Mouse (Mus musculus) heart, embryonic 13.5 days (tissue): ENCODE results near the gene Vps8. TPM values are rescaled to one million over a fixed set of nuclear protein-coding genes. Genes with fewer than 3 reads are reported as not detected.

Experiments used
- ATAC-seq: fragments of 200-750 bp; cut with Nextera tagmentation; 2 replicates; pipeline ENCODE4 v1.8.0; 2017; ENCODE audit warnings: moderate TSS enrichment; ENCODE audit not compliant: insufficient number of reproducible peaks, low FRiP score, low TSS enrichment; ENCODE audit errors: extremely low read depth
- H3K27ac ChIP-seq: fragments of 300-500 bp; sonication (generic); replicated peaks from 2 replicates; pipeline ENCODE4 v1.5.1; 2015; ENCODE audit warnings: moderate library complexity, mild to moderate bottlenecking, inconsistent platforms
- H3K27me3 ChIP-seq: fragments of 300-500 bp; sonication (generic); replicated peaks from 2 replicates; pipeline ENCODE4 v1.6.1; 2015; ENCODE audit warnings: mild to moderate bottlenecking, inconsistent platforms
- H3K36me3 ChIP-seq: fragments of 300-500 bp; sonication (generic); 2 replicates; pipeline ENCODE4 v1.6.1; 2015; ENCODE audit warnings: mild to moderate bottlenecking, inconsistent platforms
- H3K4me1 ChIP-seq: fragments of 300-500 bp; sonication (generic); 2 replicates; pipeline ENCODE4 v1.6.1; 2015; ENCODE audit warnings: inconsistent platforms
- H3K4me2 ChIP-seq: fragments of 300-500 bp; sonication (generic); 2 replicates; pipeline ENCODE4 v1.6.1; 2015; ENCODE audit warnings: inconsistent platforms, mild to moderate bottlenecking, moderate library complexity
- H3K4me3 ChIP-seq: fragments of 300-500 bp; sonication (generic); 2 replicates; pipeline ENCODE4 v1.5.1; 2015; ENCODE audit warnings: moderate library complexity, mild to moderate bottlenecking, inconsistent platforms
- H3K9ac ChIP-seq: fragments of 300-500 bp; sonication (generic); 2 replicates; pipeline ENCODE4 v1.6.1; 2015; ENCODE audit warnings: inconsistent platforms, mild to moderate bottlenecking, moderate library complexity
- H3K9me3 ChIP-seq: fragments of 300-500 bp; sonication (generic); 2 replicates; pipeline ENCODE4 v1.6.1; 2016; ENCODE audit warnings: inconsistent platforms
- WGBS: fragments of 180-500 bp; shearing (Covaris S2); methylation state at CpG from one replicate; pipeline ENCODE4 v1.1.7; 2015; ENCODE audit warnings: mixed read lengths; 5-methylcytosine and 5-hydroxymethylcytosine counted together
- polyA plus RNA-seq: library from polyadenylated mRNA; unstranded; fragments of >200 nt; fragmentation: Nextera tagmentation; extraction: Ambion mirVana; gene quantifications from 2 replicates; pipeline ENCODE4 v1.2.1, GENCODE M21; 2015

Gene Vps8
- polyA plus RNA-seq, 1 experiment from 2014 or later: 18.9 TPM

DNA sequence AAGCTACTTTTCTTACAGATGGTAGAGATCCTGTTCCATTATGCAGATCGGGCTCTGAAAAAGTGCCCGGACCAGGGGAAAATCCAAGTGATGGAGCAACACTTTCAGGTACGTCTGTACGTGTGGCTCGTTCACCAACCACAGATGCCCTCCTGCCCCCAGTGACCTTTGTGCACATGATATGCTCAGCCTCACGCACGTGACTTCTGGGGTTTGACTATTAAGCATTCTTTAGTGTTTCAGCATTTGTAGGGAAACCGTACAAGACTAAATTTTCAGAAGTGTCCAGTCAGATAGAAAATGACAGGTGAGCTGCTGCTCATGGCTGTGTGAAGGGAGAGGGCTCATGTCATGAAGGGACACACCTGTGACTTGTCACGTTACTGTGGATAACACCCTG is 55.5 kb downstream of the Vps8 start:
- WGBS: 85% methylated on average over 9 of the region's 9 CpGs
- ATAC-seq: no peak
- H3K9me3 ChIP-seq: 0 out of 2 replicates have a peak, but pooled peaks cover 3% of the 10 kb centered on the region
- no peaks in the 10 kb centered on the region for H3K27me3 ChIP-seq
- H3K36me3 ChIP-seq: peaks cover 75% of the 10 kb centered on the region
- no peak overlapping the region for H3K4me2 ChIP-seq
- no peak overlapping the region for H3K9ac ChIP-seq
- H3K4me1 ChIP-seq: peaks cover 4% of the 10 kb centered on the region; the same call in 1 of the 2 replicates
- H3K4me3 ChIP-seq: no peak overlapping the region
- H3K27ac ChIP-seq: no peak overlapping the region

DNA sequence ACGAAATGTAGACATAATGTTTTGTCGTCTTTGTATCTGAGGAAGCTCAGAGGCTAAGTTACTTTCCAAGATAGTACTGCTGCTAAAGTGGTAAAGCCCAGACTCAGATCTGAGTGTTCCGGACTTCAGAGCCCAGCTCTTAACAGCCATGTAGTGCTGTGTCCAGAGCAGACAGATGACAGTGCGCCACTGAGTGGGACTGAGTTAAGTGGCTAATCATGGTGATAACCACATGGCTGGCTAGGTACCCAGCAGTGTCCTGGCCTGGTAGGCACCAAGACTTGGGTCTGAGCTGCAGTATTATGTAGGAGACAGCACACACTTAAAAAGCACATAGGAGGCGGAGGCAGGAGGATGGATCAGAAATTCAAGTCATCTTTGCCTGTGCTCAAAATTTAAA is 60.9 kb downstream of the Vps8 start:
- Histone ChIP-seq H3K4me3 (no peak overlapping the region), H3K27ac (no peak overlapping the region), H3K9ac (no peak overlapping the region), H3K4me1 (no peaks in the 10 kb centered on the region), H3K27me3 (no peaks in the 10 kb centered on the region), H3K4me2 (no peak overlapping the region), H3K36me3 (peaks cover 31% of the 10 kb centered on the region), H3K9me3 (no peaks in the 10 kb centered on the region)
- WGBS: 70% methylated on average over 5 of the region's 5 CpGs
- no peak for ATAC-seq

DNA sequence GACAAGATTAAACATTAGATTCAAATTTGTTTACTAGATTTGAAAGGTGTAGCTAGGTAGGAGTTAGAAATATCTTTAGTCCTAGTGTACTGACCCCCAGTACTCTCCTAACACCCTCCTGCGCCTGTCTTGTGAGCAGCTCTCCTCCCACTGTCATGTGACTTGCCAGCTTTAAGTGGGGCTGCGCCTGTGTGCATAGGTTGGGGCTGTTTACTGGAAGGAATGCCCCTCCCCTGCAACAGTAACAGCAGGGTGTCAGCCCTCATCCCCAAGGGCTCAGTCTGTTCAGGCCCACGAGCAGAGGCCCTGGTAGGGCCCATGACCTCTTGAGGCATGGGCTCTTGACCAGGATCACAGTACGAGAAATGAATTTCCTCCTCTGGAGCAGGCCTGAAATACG is 62.8 kb downstream of the Vps8 start:
- Histone ChIP-seq H3K27ac (no peak overlapping the region), H3K27me3 (no peaks in the 10 kb centered on the region), H3K4me1 (no peaks in the 10 kb centered on the region), H3K36me3 (peaks cover 18% of the 10 kb centered on the region), H3K9me3 (no peaks in the 10 kb centered on the region), H3K4me3 (no peak overlapping the region), H3K9ac (no peak overlapping the region), H3K4me2 (no peak overlapping the region)
- no peak for ATAC-seq
- WGBS: 48% methylated on average over 5 of the region's 5 CpGs

DNA sequence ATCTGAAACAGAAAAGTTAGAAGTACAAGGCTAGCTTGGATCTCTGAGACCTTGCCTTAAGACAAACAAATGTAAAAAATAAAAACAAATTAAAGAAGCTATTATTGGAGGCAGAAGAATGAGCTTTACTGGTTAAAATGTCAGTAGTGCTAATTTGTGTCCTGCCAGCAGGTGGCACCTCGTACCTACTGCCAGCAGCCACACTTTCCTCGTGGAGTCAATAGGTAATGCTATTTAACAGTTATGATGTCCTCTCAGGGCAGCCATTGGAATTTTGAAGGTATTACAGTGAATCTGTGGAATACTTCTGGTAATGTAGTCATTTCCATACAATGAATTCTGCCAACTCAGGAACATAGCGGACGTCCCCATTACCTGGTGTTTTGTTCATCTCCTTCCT is 65.5 kb downstream of the Vps8 start:
- ATAC-seq: no peak
- Histone ChIP-seq H3K27ac (no peak overlapping the region), H3K27me3 (no peaks in the 10 kb centered on the region), H3K4me3 (no peak overlapping the region), H3K4me2 (no peak overlapping the region), H3K36me3 (peaks cover 6% of the 10 kb centered on the region; the same call in 1 of the 2 replicates), H3K9me3 (no peaks in the 10 kb centered on the region), H3K4me1 (no peaks in the 10 kb centered on the region), H3K9ac (no peak overlapping the region)
- WGBS: 52% methylated on average over 4 of the region's 4 CpGs

DNA sequence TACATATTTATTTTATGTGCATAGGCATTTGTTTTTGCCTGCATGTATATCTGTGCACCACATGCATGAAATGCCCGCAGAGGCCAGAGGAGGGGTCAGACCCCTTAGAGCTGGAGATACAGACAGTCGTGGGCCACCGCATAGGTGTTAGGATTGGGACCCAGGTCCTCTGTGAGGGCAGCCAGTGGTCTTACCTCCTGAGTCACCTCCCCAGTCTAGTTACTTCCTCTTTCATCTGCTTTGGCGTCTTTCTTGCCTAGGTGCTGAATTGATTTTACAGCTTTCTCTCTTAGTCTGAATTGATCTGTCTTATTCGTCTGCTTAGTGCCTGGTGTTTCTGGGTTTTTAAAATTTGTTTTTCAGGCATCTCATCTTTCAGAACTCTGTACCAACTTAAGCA is 69.4 kb downstream of the Vps8 start:
- ATAC-seq: no peak
- Histone ChIP-seq H3K27ac (no peak overlapping the region), H3K4me1 (peaks cover 11% of the 10 kb centered on the region), H3K9ac (no peak overlapping the region), H3K4me2 (no peak overlapping the region), H3K27me3 (no peaks in the 10 kb centered on the region), H3K4me3 (no peak overlapping the region), H3K36me3 (peaks cover 22% of the 10 kb centered on the region), H3K9me3 (no peaks in the 10 kb centered on the region)
- 68% methylated on average over 5 of the region's 5 CpGs for WGBS

DNA sequence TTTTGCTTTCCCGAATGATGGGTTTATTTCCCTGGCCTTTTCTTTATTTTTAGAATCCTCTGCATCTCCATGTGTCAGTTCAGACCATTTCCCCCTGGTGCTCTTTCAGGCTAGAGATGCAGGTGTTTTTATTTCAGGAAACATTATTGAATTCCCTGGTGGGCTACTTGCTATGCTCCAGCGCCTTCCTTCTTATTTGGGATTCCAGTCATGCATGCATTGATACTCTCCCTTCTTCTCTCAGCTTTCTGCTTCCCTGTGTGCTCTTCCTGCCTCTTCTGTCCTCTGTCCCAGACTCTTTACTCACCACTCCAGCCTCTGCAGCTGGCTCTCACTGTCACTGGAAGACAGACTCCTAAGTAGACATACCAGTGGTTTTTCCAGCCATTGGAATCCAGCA is 70.0 kb downstream of the Vps8 start:
- H3K36me3 ChIP-seq: peaks cover 22% of the 10 kb centered on the region
- WGBS: 61% methylated on average over 2 of the region's 2 CpGs
- H3K4me1 ChIP-seq: peaks cover 15% of the 10 kb centered on the region
- ATAC-seq: no peak
- no peak overlapping the region for H3K27ac ChIP-seq
- no peak overlapping the region for H3K4me2 ChIP-seq
- H3K9ac ChIP-seq: no peak overlapping the region
- no peaks in the 10 kb centered on the region for H3K27me3 ChIP-seq
- no peaks in the 10 kb centered on the region for H3K9me3 ChIP-seq
- H3K4me3 ChIP-seq: no peak overlapping the region

DNA sequence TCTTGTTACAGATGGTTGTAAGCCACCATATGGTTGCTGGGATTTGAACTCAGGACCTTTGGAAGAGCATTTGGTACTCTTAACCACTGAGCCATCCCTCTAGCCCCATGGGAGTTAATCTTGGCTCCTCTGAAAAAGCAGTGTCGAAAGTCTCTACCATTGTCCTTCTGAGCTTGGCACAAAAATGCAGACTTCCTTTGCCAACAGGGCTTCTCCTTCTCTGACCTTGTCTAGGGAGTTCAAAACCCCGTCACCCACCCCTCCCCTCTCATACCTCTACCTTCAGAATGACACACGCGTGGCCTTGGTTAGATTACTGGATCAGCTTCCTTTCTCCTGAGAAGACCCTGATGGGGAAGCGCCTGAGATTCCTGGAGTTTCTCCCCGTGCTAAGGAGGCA is 71.8 kb downstream of the Vps8 start:
- no peak overlapping the region for H3K27ac ChIP-seq
- ATAC-seq: no peak
- WGBS: 88% methylated on average over 6 of the region's 6 CpGs
- H3K4me2 ChIP-seq: no peak overlapping the region
- H3K27me3 ChIP-seq: no peaks in the 10 kb centered on the region
- H3K4me3 ChIP-seq: no peak overlapping the region
- peaks cover 22% of the 10 kb centered on the region for H3K36me3 ChIP-seq
- no peak overlapping the region for H3K9ac ChIP-seq
- H3K9me3 ChIP-seq: no peaks in the 10 kb centered on the region
- peaks cover 32% of the 10 kb centered on the region for H3K4me1 ChIP-seq

DNA sequence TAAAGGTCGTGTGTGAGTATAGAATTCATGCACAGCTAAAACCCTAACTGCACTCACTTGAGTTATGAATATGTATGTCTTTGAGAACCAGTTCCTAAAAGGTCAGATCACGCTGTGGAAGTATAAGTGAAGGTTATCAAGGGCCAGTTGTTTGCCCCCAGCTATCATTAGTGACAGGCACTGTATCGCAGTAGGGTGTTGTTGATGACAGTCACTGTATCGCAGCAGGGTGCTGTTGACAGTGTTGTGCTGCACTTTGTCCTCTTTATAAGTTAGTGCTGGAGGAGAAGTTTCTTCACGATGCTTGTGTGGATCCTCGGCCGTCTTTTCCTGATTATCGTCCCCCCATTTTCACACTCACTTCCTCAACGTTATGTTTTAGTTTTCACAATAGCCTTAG is 73.9 kb downstream of the Vps8 start:
- ATAC-seq: no peak
- Histone ChIP-seq H3K4me2 (no peak overlapping the region), H3K27ac (peak overlapping the region; percentile 94), H3K27me3 (no peaks in the 10 kb centered on the region), H3K4me1 (peaks cover 43% of the 10 kb centered on the region), H3K9me3 (no peaks in the 10 kb centered on the region), H3K36me3 (peaks cover 26% of the 10 kb centered on the region), H3K4me3 (no peak overlapping the region), H3K9ac (no peak overlapping the region; the same call in 1 of the 2 replicates)
- WGBS: 38% methylated on average over 9 of the region's 9 CpGs

DNA sequence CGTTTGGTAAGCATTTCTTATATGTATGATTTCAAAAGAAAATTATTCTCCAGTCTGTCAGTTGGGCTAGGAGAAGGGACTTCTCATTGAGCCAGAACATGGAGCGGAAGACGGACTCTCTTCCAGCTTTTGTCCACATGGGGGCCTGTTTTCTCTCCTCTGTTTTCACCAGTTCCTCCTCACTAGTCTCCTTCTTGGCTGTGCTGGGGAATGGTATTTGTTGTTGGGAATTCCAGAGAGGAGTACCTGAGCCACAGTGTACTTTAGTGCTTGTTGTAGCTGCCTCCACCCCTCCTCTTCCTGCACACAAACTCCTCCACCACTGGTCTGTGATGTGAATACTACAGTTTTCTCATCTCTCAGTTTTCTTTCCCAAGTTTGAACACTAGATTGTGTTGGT is 74.7 kb downstream of the Vps8 start:
- Histone ChIP-seq H3K4me1 (peaks cover 43% of the 10 kb centered on the region), H3K9me3 (no peaks in the 10 kb centered on the region), H3K4me2 (no peak overlapping the region), H3K36me3 (peaks cover 26% of the 10 kb centered on the region), H3K27ac (peak overlapping the region; percentile 94), H3K4me3 (no peak overlapping the region), H3K9ac (no peak overlapping the region), H3K27me3 (no peaks in the 10 kb centered on the region)
- no peak for ATAC-seq
- 49% methylated on average over 3 of the region's 3 CpGs for WGBS

DNA sequence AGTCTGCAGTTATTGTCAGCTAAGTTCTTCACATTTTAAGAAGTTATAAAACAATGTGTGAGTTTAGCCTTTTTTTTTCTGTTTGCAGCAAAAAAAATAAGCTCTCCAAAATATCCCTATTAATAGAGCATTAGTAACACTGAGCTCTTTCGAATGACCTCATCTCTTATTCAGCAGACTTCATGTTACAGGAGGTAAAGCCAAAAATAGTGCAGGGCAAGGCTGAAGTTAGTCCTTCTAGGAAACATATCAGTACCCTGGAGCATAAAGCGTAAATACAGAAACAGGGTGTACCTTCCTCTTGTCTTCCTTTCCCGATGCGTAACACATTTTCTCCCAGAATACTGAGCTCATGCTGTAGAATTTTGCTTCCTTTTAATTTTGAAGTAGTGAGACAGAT is 76.1 kb downstream of the Vps8 start:
- Histone ChIP-seq H3K27me3 (no peaks in the 10 kb centered on the region), H3K9ac (peak overlapping the region; percentile 73), H3K36me3 (peaks cover 28% of the 10 kb centered on the region), H3K9me3 (no peaks in the 10 kb centered on the region), H3K4me3 (no peak overlapping the region), H3K27ac (peak overlapping the region; percentile 94), H3K4me2 (peak overlapping the region; percentile 48), H3K4me1 (peaks cover 43% of the 10 kb centered on the region)
- WGBS: 27% methylated on average over 4 of the region's 4 CpGs
- ATAC-seq: peak; percentile 54; the same call in 1 of the 2 replicates

DNA sequence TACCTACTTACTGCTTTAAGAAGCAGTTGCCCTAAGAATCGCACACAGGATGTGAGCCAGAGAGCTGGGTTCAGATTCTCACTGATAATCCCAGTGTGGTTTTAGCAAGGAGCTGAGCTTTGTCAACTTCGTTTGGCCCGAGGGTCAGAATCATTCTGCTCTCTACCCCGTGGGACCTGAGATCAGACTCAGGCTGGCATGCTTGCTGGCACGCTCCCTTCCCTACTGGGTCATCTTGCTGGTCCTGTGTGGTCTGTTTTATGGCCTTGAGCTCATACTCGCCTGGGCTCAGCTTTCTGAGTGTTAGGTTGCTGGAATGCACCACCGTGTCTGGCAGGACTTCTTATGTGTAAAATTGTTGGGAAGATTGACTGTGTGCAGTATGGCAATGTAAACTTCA is 76.7 kb downstream of the Vps8 start:
- Histone ChIP-seq H3K4me1 (peaks cover 43% of the 10 kb centered on the region), H3K36me3 (peaks cover 25% of the 10 kb centered on the region), H3K27ac (peak overlapping the region; percentile 94), H3K4me2 (no peak overlapping the region), H3K9ac (peak overlapping the region; percentile 73), H3K4me3 (no peak overlapping the region), H3K9me3 (no peaks in the 10 kb centered on the region), H3K27me3 (no peaks in the 10 kb centered on the region)
- no peak for ATAC-seq
- WGBS: 57% methylated on average over 7 of the region's 7 CpGs

DNA sequence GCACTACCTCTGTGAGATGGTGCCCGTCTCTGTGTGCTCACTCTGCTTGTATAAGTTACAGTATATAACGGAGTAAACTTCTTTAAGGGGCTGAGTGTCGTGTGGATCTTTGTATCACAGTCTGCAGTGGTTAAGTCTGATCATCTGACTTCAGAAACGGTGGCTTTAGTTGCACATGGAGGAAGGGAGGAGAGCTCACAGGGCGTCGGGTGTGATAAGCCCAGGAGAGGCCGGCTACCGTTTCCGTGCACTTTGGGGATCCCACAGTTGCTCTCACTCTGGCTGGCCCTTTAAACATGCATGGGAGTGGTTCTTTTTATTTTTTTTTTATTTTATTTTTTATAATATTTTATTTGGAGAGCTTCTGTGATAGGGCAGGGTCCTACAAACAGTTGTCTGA is 95.9 kb downstream of the Vps8 start:
- Histone ChIP-seq H3K4me2 (no peak overlapping the region), H3K9ac (no peak overlapping the region), H3K9me3 (no peaks in the 10 kb centered on the region), H3K36me3 (peaks cover 11% of the 10 kb centered on the region), H3K4me1 (peaks cover 17% of the 10 kb centered on the region), H3K27me3 (no peaks in the 10 kb centered on the region), H3K27ac (no peak overlapping the region), H3K4me3 (no peak overlapping the region)
- 64% methylated on average over 9 of the region's 9 CpGs for WGBS
- ATAC-seq: no peak
